Mouse (Mus musculus) telencephalon, adult 2 months (tissue): ENCODE measurements around the gene Olfr1352.
"Not testable (repeated sequence)": the region's sequence is repeated elsewhere in the genome, so short reads cannot be mapped to it uniquely, and the experiment has no call there.

Experiments
- DNase-seq: peaks from one replicate; pipeline ENCODE4 v3.0.0-alpha.2; 2011; ENCODE audit warnings: low read depth, low spot score

The Olfr1352 gene

GRCm38 (mm10) chr10:78980750-78981149, at the start of gene Olfr1352:
TSS of gene Olfr1352 (plus strand) at chr10:78981050.
- no peak for DNase-seq

- DNase-seq, result not testable (repeated sequence)
Observed at GRCm38 (mm10) chr10:78950336-78950735, 30.5 kb upstream of the Olfr1352 start, which contains the start of gene Olfr8. TSS of gene Olfr8 (plus strand) at chr10:78950636.

GRCm38 (mm10) chr10:78963009-78963408, 17.8 kb upstream of the Olfr1352 start, which contains the start of gene Olfr1353:
TSS of gene Olfr1353 (plus strand) at chr10:78963309.
- DNase-seq, result not testable (repeated sequence)

GRCm38 (mm10) chr10:79012172-79012571, 31.3 kb downstream of the Olfr1352 start, which contains the start of gene Olfr1351:
TSS of gene Olfr1351 (plus strand) at chr10:79012472.
- DNase-seq, result no peak

- DNase-seq, result no peak
Observed at GRCm38 (mm10) chr10:79028441-79028840, 47.6 kb downstream of the Olfr1352 start, which contains the start of gene Olfr57. TSS of gene Olfr57 (plus strand) at chr10:79028741.
